Comparison of ENCODE assay signal across 12 mouse cellular contexts in the genomic region with DNA sequence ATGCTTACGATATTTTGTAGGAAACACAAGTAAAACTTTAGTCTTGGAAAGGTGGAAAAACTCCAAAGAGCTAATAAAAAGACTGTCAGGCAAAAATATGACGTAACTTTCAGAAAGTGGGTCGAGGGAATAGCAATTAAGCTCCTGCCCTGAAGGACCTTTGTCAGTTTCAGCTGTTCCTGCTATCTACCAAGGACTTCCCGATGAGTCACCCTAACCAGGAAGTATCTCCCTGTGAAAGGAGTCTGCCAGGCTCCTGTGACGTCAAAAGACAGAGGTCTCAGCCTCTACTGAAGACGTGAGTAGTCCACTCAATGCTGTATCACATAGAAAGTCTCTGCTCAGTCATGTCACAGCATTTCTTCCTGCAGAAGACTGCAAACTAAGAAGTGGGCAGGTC. TPM values are rescaled to one million over a fixed set of nuclear protein-coding genes. Genes with fewer than 3 reads are reported as not detected.
DNase-seq lines count a peak whose midpoint lies in the region; ATAC-seq and TF ChIP-seq lines count a peak whose summit lies in the region.
"Had no signal": no experiment of that assay in that cellular context is flagged by ENCODE, and none has a peak within 500 bp of the region (broad histone marks: within the 10 kb centered on the region; RNA-seq: fewer than 3 reads in every experiment).

No protein-coding gene starts in this region.

- peak; percentile 38; the same call in 1 of the 2 replicates for TF ChIP-seq EP300 in liver, postnatal 0 days (IDR thresholded peaks at IDR 0.05; ENCODE audit: low read depth)

- H3K4me3 ChIP-seq in kidney, adult 2 months (ENCODE audit: insufficient read depth, low read depth, low read length), result no peak overlapping the region
- H3K4me3 ChIP-seq in kidney, embryonic 15.5 days (replicated peaks), result no peak overlapping the region
- H3K4me3 ChIP-seq in liver, postnatal 0 days (ENCODE audit: low read depth, low read length), result no peak overlapping the region
- H3K4me3 ChIP-seq: forebrain, embryonic 13.5 days; hindbrain, embryonic 15.5 days had no signal

- ATAC-seq in kidney, embryonic 15.5 days (replicated peaks; ENCODE audit: low FRiP score), result no peak
- peak; percentile 57 for ATAC-seq in liver, postnatal 0 days
- ATAC-seq: forebrain, embryonic 13.5 days had no signal

- H3K9me3 ChIP-seq in kidney, embryonic 15.5 days (replicated peaks), result no peaks in the 10 kb centered on the region
- no peaks in the 10 kb centered on the region for H3K9me3 ChIP-seq in liver, postnatal 0 days (ENCODE audit: low read length)
- H3K9me3 ChIP-seq: forebrain, embryonic 13.5 days; hindbrain, embryonic 15.5 days had no signal

- no peaks in the 10 kb centered on the region for H3K4me1 ChIP-seq in kidney, adult 2 months (ENCODE audit: control insufficient read depth, insufficient read depth, low read length)
- H3K4me1 ChIP-seq in kidney, embryonic 15.5 days, result no peaks in the 10 kb centered on the region
- H3K4me1 ChIP-seq in liver, postnatal 0 days (ENCODE audit: insufficient read depth), result peaks cover 9% of the 10 kb centered on the region
- H3K4me1 ChIP-seq: forebrain, embryonic 13.5 days; hindbrain, embryonic 15.5 days had no signal

- H3K9ac ChIP-seq in kidney, embryonic 15.5 days, result no peak overlapping the region
- H3K9ac ChIP-seq in liver, postnatal 0 days (replicated peaks), result no peak overlapping the region
- H3K9ac ChIP-seq: forebrain, embryonic 13.5 days; hindbrain, embryonic 15.5 days had no signal

- H3K4me2 ChIP-seq in kidney, embryonic 15.5 days, result no peak overlapping the region
- H3K4me2 ChIP-seq in liver, postnatal 0 days (ENCODE audit: low read depth, low read length), result no peak overlapping the region
- H3K4me2 ChIP-seq: forebrain, embryonic 13.5 days; hindbrain, embryonic 15.5 days had no signal

- no peak for TF ChIP-seq CTCF in kidney, adult 2 months (conservative IDR thresholded peaks at IDR 0.05; ENCODE audit: insufficient read depth, insufficient read length, low read depth, low read length)
- no peak for TF ChIP-seq CTCF in liver, postnatal 0 days (IDR thresholded peaks at IDR 0.05; ENCODE audit: low read depth)

- no peaks in the 10 kb centered on the region for H3K36me3 ChIP-seq in kidney, adult 2 months (ENCODE audit: control insufficient read depth, insufficient read depth, low read length)
- no peaks in the 10 kb centered on the region for H3K36me3 ChIP-seq in kidney, embryonic 15.5 days
- H3K36me3 ChIP-seq in liver, postnatal 0 days (replicated peaks; ENCODE audit: insufficient read depth, low read length), result no peaks in the 10 kb centered on the region
- H3K36me3 ChIP-seq: hindbrain, embryonic 15.5 days had no signal

- no peaks in the 10 kb centered on the region for H3K27me3 ChIP-seq in kidney, adult 2 months (replicated peaks; ENCODE audit: control insufficient read depth, insufficient read depth, low read length)
- no peaks in the 10 kb centered on the region for H3K27me3 ChIP-seq in kidney, embryonic 15.5 days
- H3K27me3 ChIP-seq in liver, postnatal 0 days (ENCODE audit: insufficient read depth, low read length), result no peaks in the 10 kb centered on the region
- H3K27me3 ChIP-seq: forebrain, embryonic 13.5 days; hindbrain, embryonic 15.5 days had no signal

- H3K27ac ChIP-seq in kidney, adult 2 months (ENCODE audit: insufficient read depth, low read depth, low read length), result no peak overlapping the region
- no peak overlapping the region for H3K27ac ChIP-seq in kidney, embryonic 15.5 days
- H3K27ac ChIP-seq in liver, postnatal 0 days (ENCODE audit: low read depth), result peak overlapping the region; percentile 53
- H3K27ac ChIP-seq: forebrain, embryonic 13.5 days; hindbrain, embryonic 15.5 days had no signal

- 61% methylated on average over 6 of the region's 6 CpGs for WGBS in kidney, adult 2 months
- 54% methylated on average over 6 of the region's 6 CpGs for WGBS in kidney, embryonic 15.5 days
- 36% methylated on average over 6 of the region's 6 CpGs for WGBS in liver, postnatal 0 days (ENCODE audit: insufficient replicate concordance)

- peak; percentile 22 for DNase-seq in kidney, adult 2 months
- DNase-seq in ES-CJ7 (ENCODE audit: low read depth, low spot score), result peak; percentile 3
- peak; percentile 37 for DNase-seq in adrenal gland, postnatal 25 days
- DNase-seq in liver, postnatal 0 days, result no peak
- DNase-seq in thymus, postnatal 14 days, result no peak
- no peak for DNase-seq in layer of hippocampus, adult 8-10 months (ENCODE audit: low spot score in 2 of 2)
- no peak for DNase-seq in gastrocnemius, postnatal 10 days
- DNase-seq: right cerebral cortex, adult 18-20 months; thymus, postnatal 25 days had no signal

- no peak for TF ChIP-seq POLR2A in kidney, adult 2 months (IDR thresholded peaks at IDR 0.05; ENCODE audit: low read depth, low read length)

RNA-seq across cellular contexts. Expression of a gene that starts 9.5 kb away (rescaled TPM):
- 0.05 and 0.07 TPM in 2 replicates for polyA plus RNA-seq in kidney, adult 2 months (2012; rRNA removed)
- 0.23 and 0.30 TPM in 2 replicates for polyA plus RNA-seq in kidney, embryonic 15.5 days (2015; fragmentation: Nextera tagmentation; extraction: Ambion mirVana)
- 0.15 TPM in 1 of 2 replicates, not detected in the other for total RNA-seq in adrenal gland, postnatal 25 days (2021)
- polyA plus RNA-seq in liver, postnatal 0 days (2015; fragmentation: Nextera tagmentation; extraction: Ambion mirVana), result 0.30 and 0.34 TPM in 2 replicates
- under 1 TPM in 3 of 4 experiments, not detected in 1; 0.14 to 0.39 (median 0.18) TPM for total RNA-seq in layer of hippocampus, adult 8-10 months (2022)
- not detected for total RNA-seq in gastrocnemius, postnatal 10 days (2021)
- polyA plus RNA-seq: forebrain, embryonic 13.5 days; hindbrain, embryonic 15.5 days had no signal

RNA-seq across cellular contexts. Expression of a gene that starts 34.2 kb away (rescaled TPM):
- polyA plus RNA-seq in kidney, adult 2 months (2012; rRNA removed), result 0.11 and 0.44 TPM in 2 replicates
- 0.08 and 0.18 TPM in 2 replicates for polyA plus RNA-seq in kidney, embryonic 15.5 days (2015; fragmentation: Nextera tagmentation; extraction: Ambion mirVana)
- not detected in 2 replicates for total RNA-seq in adrenal gland, postnatal 25 days (2021)
- 2.4 and 2.8 TPM in 2 replicates for polyA plus RNA-seq in liver, postnatal 0 days (2015; fragmentation: Nextera tagmentation; extraction: Ambion mirVana)
- not detected for total RNA-seq in layer of hippocampus, adult 8-10 months (2022)
- under 1 TPM; 0.14 to 0.25 TPM for total RNA-seq in gastrocnemius, postnatal 10 days (2021)
- polyA plus RNA-seq: forebrain, embryonic 13.5 days; hindbrain, embryonic 15.5 days had no signal

RNA-seq across cellular contexts. Expression of a gene that starts 49.1 kb away (rescaled TPM):
- 0.05 TPM in 1 of 2 replicates, not detected in the other for polyA plus RNA-seq in kidney, adult 2 months (2012; rRNA removed)
- polyA plus RNA-seq in kidney, embryonic 15.5 days (2015; fragmentation: Nextera tagmentation; extraction: Ambion mirVana), result 0.09 TPM in 1 of 2 replicates, not detected in the other
- total RNA-seq in adrenal gland, postnatal 25 days (2021), result 0.21 TPM in 1 of 2 replicates, not detected in the other
- 0.14 TPM in 2 replicates for polyA plus RNA-seq in liver, postnatal 0 days (2015; fragmentation: Nextera tagmentation; extraction: Ambion mirVana)
- 1 to 10 TPM; 1.3 to 2.5 (median 1.6) TPM for total RNA-seq in layer of hippocampus, adult 8-10 months (2022)
- total RNA-seq in gastrocnemius, postnatal 10 days (2021), result not detected

Comparison
In these comparisons a context has a peak if more than half of its experiments do, and no peak if none do; other contexts are left out.
1. DNase-seq: peak in kidney, adult 2 months (single experiment), ES-CJ7 (single experiment) and adrenal gland, postnatal 25 days (single experiment); none in liver, postnatal 0 days (single experiment), thymus, postnatal 14 days (single experiment), layer of hippocampus, adult 8-10 months (0 of 2) and gastrocnemius, postnatal 10 days (single experiment).